In the genomic region with DNA sequence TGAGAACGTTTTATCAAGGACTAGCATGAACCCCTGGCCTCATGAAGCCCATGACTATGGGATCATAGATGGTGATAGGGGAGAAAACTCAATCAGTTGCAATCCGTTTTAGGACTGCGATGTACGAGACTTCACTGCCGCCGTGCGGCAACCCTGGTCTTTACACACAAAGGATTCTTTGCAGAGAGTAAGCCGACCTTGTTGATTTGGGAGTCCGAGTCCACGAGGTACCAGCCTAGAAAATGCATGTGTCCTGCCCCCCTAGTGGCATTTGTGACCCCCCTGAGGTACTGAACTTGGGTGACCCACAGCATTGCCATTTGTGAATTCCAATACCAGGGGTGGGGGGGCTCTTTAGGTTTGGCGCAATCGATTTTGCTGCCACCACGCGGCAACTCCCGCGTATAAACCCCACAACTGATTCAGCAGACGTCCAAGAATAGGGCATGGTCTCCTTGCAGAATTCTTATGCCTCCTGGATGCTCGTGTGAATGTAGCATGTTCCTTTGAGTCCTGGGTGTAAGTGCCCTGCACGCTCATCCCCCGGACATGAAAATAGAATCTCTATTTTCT, we compare ENCODE assay signal across 8 mouse cellular contexts. TPM values are rescaled to one million over a fixed set of nuclear protein-coding genes. Genes with fewer than 3 reads are reported as not detected.
A peak's percentile ranks its signal among the peaks of the same experiment; 100 is the strongest.
DNase-seq lines count a peak whose midpoint lies in the region; ATAC-seq and TF ChIP-seq lines count a peak whose summit lies in the region.

No protein-coding gene starts in this region.

- peak; percentile 26 for DNase-seq in ovary, postnatal 14 days (ENCODE audit: low spot score)
- no peak for DNase-seq in ovary, adult 18-20 months (ENCODE audit: low spot score)
- DNase-seq in cerebellum, adult 9-11 months, result peak; percentile 65
- DNase-seq in frontal cortex, postnatal 14 days (ENCODE audit: low spot score in 2 of 2), result peak; percentile 29 to 48
- DNase-seq in midbrain, postnatal 0 days (ENCODE audit: low spot score), result peak; percentile 71
- peak; percentile 45 for DNase-seq in thymus, adult 2 months

- peak; percentile 67 for TF ChIP-seq CTCF in midbrain, postnatal 0 days (IDR thresholded peaks at IDR 0.05)
- TF ChIP-seq CTCF in thymus, adult 2 months (IDR thresholded peaks at IDR 0.05; ENCODE audit: borderline replicate concordance, control insufficient read depth, extremely low read depth, insufficient read depth, low read length, poor library complexity), result no peak

- H3K36me3 ChIP-seq in intestine, embryonic 16.5 days (ENCODE audit: control insufficient read depth, insufficient read depth, low read length), result no peaks in the 10 kb centered on the region
- peaks cover 2% of the 10 kb centered on the region; the same call in 1 of the 2 replicates for H3K36me3 ChIP-seq in limb, embryonic 12.5 days
- no peaks in the 10 kb centered on the region for H3K36me3 ChIP-seq in midbrain, postnatal 0 days (ENCODE audit: insufficient read depth, low read length)
- no peaks in the 10 kb centered on the region for H3K36me3 ChIP-seq in thymus, adult 2 months (ENCODE audit: control insufficient read depth, insufficient read depth, low read length)

- H3K4me1 ChIP-seq in intestine, embryonic 16.5 days (ENCODE audit: control insufficient read depth, insufficient read depth, low read length), result peaks cover 12% of the 10 kb centered on the region
- peaks cover 6% of the 10 kb centered on the region for H3K4me1 ChIP-seq in limb, embryonic 12.5 days (replicated peaks)
- no peaks in the 10 kb centered on the region for H3K4me1 ChIP-seq in midbrain, postnatal 0 days (ENCODE audit: insufficient read depth, low read length)
- peaks cover 4% of the 10 kb centered on the region; the same call in 1 of the 2 replicates for H3K4me1 ChIP-seq in thymus, adult 2 months (replicated peaks; ENCODE audit: control insufficient read depth, insufficient read depth, low read length)

- H3K4me2 ChIP-seq in intestine, embryonic 16.5 days (ENCODE audit: low read depth, low read length), result peak overlapping the region; percentile 34
- H3K4me2 ChIP-seq in limb, embryonic 12.5 days, result peak overlapping the region; percentile 40
- peak overlapping the region; percentile 42 for H3K4me2 ChIP-seq in midbrain, postnatal 0 days (ENCODE audit: low read depth, low read length, poor library complexity, severe bottlenecking)

- H3K9me3 ChIP-seq in intestine, embryonic 16.5 days (ENCODE audit: control insufficient read depth, low read length), result peaks cover 4% of the 10 kb centered on the region; the same call in 1 of the 2 replicates
- H3K9me3 ChIP-seq in limb, embryonic 12.5 days, result peaks cover 26% of the 10 kb centered on the region
- H3K9me3 ChIP-seq in midbrain, postnatal 0 days (ENCODE audit: low read length), result no peaks in the 10 kb centered on the region

- 45% methylated on average over 20 of the region's 20 CpGs for whole genome bisulfite sequencing in intestine, embryonic 16.5 days
- 55% methylated on average over 20 of the region's 20 CpGs for WGBS in limb, embryonic 12.5 days
- 51% methylated on average over 20 of the region's 20 CpGs for WGBS in midbrain, postnatal 0 days
- 51% methylated on average over 20 of the region's 20 CpGs for WGBS in thymus, adult 2 months

- peak overlapping the region; percentile 7; the same call in 1 of the 2 replicates for H3K4me3 ChIP-seq in intestine, embryonic 16.5 days (ENCODE audit: low read length)
- H3K4me3 ChIP-seq in limb, embryonic 12.5 days (replicated peaks), result peak overlapping the region; percentile 17; the same call in 1 of the 2 replicates
- no peak overlapping the region for H3K4me3 ChIP-seq in midbrain, postnatal 0 days (ENCODE audit: low read depth, low read length)
- H3K4me3 ChIP-seq in thymus, adult 2 months (ENCODE audit: control insufficient read depth, insufficient read depth, low read length), result no peak overlapping the region

- no peak for TF ChIP-seq POLR2A in thymus, adult 2 months (IDR thresholded peaks at IDR 0.05; ENCODE audit: control insufficient read depth, extremely low read depth, insufficient read depth, low read length, poor library complexity)

- H3K27ac ChIP-seq in intestine, embryonic 16.5 days (ENCODE audit: low read length), result no peak overlapping the region
- H3K27ac ChIP-seq in limb, embryonic 12.5 days, result no peak overlapping the region
- H3K27ac ChIP-seq in midbrain, postnatal 0 days (ENCODE audit: low read depth, low read length), result no peak overlapping the region
- no peak overlapping the region for H3K27ac ChIP-seq in thymus, adult 2 months (ENCODE audit: control insufficient read depth, insufficient read depth, low read length)

- no peak overlapping the region for H3K9ac ChIP-seq in intestine, embryonic 16.5 days (ENCODE audit: low read depth, low read length)
- H3K9ac ChIP-seq in limb, embryonic 12.5 days (replicated peaks), result no peak overlapping the region
- no peak overlapping the region for H3K9ac ChIP-seq in midbrain, postnatal 0 days (replicated peaks; ENCODE audit: low read length, poor library complexity, severe bottlenecking)

- no peak for ATAC-seq in intestine, embryonic 16.5 days
- ATAC-seq in limb, embryonic 12.5 days (ENCODE audit: insufficient number of reproducible peaks, insufficient read depth, low FRiP score, low TSS enrichment, low read depth), result no peak
- ATAC-seq in midbrain, postnatal 0 days (ENCODE audit: low FRiP score), result no peak

- no peaks in the 10 kb centered on the region for H3K27me3 ChIP-seq in intestine, embryonic 16.5 days (replicated peaks; ENCODE audit: control insufficient read depth, insufficient read depth, low read length)
- no peaks in the 10 kb centered on the region for H3K27me3 ChIP-seq in limb, embryonic 12.5 days
- H3K27me3 ChIP-seq in midbrain, postnatal 0 days (ENCODE audit: insufficient read depth, low read length), result no peaks in the 10 kb centered on the region
- H3K27me3 ChIP-seq in thymus, adult 2 months (ENCODE audit: control insufficient read depth, insufficient read depth, low read length), result no peaks in the 10 kb centered on the region

RNA-seq across cellular contexts. Expression of gene Mrpl23, which starts 49.3 kb away (rescaled TPM):
- 50.3 and 58.1 TPM in 2 replicates for polyA plus RNA-seq in intestine, embryonic 16.5 days (2015; fragmentation: Nextera tagmentation; extraction: Ambion mirVana)
- polyA plus RNA-seq in limb, embryonic 12.5 days (2016; fragmentation: Nextera tagmentation; extraction: Ambion mirVana), result 29.4 and 33.3 TPM in 2 replicates
- total RNA-seq in midbrain, postnatal 0 days (2014; rRNA removed), result 56.3 and 60.8 TPM in 2 replicates
- polyA plus RNA-seq in midbrain, postnatal 0 days (2015; fragmentation: Nextera tagmentation; extraction: Ambion mirVana), result 24.6 and 30.1 TPM in 2 replicates
- polyA plus RNA-seq in thymus, adult 2 months (2012; rRNA removed), result 16.7 and 21.3 TPM in 2 replicates

Comparison
In these comparisons a context has a peak if more than half of its experiments do, and no peak if none do; other contexts are left out.
1. H3K4me3 ChIP-seq: peak in intestine, embryonic 16.5 days (single experiment) and limb, embryonic 12.5 days (single experiment); none in midbrain, postnatal 0 days (single experiment) and thymus, adult 2 months (single experiment).
2. Peak in every context shown above with its lines, with median percentiles within 50 percentile points of each other: H3K4me2 ChIP-seq.